Mouse (Mus musculus) olfactory bulb, adult 2 months (tissue): Measurements from ENCODE around the gene Slamf7.

ENCODE experiments used
- CTCF ChIP-seq: fragments of 200-500 bp; IDR thresholded peaks from 2 replicates; pipeline ENCODE4 v1.5.1; 2012; ENCODE audit warnings: low read depth, mild to moderate bottlenecking, low read length, moderate library complexity; ENCODE audit not compliant: insufficient read depth
- POLR2A ChIP-seq: fragments of 200-500 bp; IDR thresholded peaks from 2 replicates; pipeline ENCODE4 v1.6.1; 2012; ENCODE audit warnings: mild to moderate bottlenecking, low read depth, low read length, moderate library complexity; ENCODE audit not compliant: insufficient read depth

DNA sequence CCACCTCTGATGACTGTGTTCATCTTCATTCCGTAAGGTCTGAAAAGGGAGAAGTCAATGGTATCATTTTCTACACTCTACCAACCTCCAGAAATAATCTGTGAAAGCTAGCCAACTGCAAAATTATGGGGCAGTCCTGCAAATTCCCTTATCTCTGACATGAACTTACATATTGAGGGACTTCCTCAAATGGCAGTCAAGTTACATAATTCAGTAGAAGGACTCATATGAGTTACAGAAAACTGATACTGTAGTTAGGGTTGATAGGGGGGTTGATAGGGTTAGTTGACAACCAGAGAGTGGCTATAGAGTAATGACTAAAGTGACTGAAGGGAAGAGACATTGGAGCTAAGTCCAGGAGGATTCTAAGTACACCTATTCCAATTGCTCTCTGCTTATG lies 7.6 kb upstream of the Slamf7 start:
- TF ChIP-seq POLR2A (no peak), CTCF (no peak)
